Mouse (Mus musculus): Measurements from ENCODE around the gene Ppp2r3c.
"Not testable (repeated sequence)": the region's sequence is repeated elsewhere in the genome, so short reads cannot be mapped to it uniquely, and the experiment has no call there.

The Ppp2r3c gene

GRCm38 (mm10) chr12:55272243-55272642 lies 30.6 kb downstream of the Ppp2r3c start:
- DNase-seq (ENCODE audit: low spot score) = no peak

DNA sequence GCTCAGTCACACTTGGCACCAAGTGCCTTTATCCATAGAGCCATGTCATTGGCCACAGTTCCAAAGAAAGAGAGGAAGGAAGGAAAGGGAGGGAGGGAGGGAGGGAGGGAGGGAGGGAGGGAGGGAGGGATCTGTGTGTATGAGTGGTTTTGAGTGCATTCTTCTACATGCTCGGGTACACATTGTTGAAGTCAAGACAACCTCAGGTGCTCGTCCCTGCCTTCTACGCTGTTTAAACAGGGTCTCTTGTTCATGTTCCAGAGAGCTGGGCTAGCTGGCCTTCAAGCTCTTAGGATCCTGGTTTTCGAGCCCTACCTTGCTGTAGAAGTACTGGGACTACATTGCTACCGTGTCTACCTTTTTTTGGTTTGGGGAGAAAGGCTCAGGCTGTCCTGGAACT lies 39.4 kb downstream of the Ppp2r3c start:
- DNase-seq (ENCODE audit: low spot score) = not testable (repeated sequence)

DNA sequence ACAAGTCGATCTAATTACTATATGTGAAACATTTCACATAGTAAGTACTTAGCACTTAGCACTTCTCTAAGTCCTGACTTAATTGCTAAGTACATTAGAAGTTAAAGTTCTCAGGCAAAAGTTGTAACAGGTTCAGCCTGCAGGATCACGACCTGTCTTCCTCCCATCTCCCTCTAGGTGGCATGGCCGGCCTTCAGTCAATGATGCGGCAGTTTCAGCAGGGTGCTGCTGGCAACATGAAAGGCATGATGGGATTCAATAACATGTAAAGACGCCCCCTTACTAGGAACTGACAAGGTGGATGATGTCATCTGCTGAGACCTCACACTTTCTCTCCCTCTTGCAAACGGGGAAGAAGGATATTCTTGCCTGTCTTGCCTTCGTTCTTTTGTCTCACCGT lies 40.8 kb downstream of the Ppp2r3c start:
- not testable (repeated sequence) for DNase-seq (ENCODE audit: low spot score)

- not testable (repeated sequence) for DNase-seq (ENCODE audit: low spot score)
Observed at GRCm38 (mm10) chr12:55242243-55242642, 60.6 kb downstream of the Ppp2r3c start.

DNA sequence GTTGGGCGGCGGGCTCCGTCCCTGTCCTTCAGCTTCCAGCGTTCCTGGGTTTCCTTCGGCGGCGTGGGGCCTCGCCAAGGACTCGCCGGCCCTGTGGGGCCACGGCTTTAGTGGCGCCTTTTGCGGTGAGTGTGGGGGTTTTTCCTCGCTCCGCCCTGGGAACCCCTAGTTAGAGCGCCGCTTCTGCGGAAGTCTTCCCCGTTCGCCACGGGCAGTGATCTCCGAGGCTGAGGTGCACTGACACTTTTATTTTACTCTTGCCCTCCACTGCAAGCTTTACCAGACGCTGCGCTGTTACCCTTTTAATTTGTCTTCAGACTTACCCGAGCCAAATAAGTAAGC lies 72.3 kb downstream of the Ppp2r3c start:
- DNase-seq (ENCODE audit: low spot score) = peak; percentile 29

DNA sequence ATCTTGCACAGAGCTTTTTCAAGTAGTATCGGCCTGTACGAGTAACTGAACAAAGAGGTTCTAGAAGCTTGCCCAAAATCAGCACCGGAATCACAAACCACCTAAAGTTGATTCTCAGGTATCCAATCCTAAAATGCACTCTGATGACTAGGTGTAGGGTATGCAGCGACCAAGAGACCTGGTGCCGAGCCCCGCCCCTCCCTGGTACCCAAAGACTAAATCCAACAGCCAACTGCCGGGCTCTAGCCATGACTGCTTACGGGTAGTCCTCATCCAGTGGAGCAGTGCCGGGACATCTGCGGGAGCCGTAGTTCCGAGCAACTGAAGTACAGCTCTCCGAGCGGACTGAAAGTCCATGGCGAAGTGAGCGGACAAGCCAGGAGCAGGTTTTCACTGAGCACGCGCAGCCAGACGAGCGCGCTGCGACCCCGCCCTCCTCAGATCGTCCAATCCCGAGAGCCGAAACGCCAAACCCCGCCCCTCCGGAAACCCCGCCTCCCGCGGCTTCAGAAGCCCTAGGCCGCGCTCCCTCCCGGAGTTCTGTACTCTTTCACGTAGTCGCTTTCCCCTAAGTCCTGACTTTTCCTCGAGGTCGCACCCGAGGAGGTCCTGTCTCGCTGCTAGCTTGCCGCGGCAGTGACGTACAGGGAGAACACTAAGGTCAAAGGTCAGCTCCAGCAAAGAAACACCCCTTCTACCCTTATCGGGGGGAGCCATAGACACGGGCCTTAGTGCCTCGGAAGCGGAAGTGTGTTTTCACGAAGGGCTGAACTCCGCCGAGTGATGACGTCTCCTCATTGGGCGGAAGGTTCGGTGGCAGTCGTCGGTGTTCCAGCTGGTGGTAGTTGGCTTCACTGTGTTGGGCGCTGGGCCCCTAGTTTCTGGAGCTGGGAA lies 72.9 kb downstream of the Ppp2r3c start, which contains the start of gene Srp54c:
TSS of gene Srp54c (plus strand) at position 543 of the 894 bp plus-strand sequence.
- not testable (repeated sequence) for DNase-seq (ENCODE audit: low spot score)
